Mouse (Mus musculus) spleen, adult 2 months (tissue): ENCODE results near the gene Clcn7.
A peak's percentile ranks its signal among the peaks of the same experiment; 100 is the strongest.

Experiments
- CTCF ChIP-seq: fragments of 200-500 bp; IDR thresholded peaks from 2 replicates; pipeline ENCODE4 v1.5.1; 2011; ENCODE audit warnings: mild to moderate bottlenecking, inconsistent platforms; ENCODE audit not compliant: insufficient read depth, insufficient read length, insufficient replicate concordance; ENCODE audit errors: extremely low read depth
- POLR2A ChIP-seq: fragments of 200-500 bp; IDR thresholded peaks from 2 replicates; pipeline ENCODE4 v1.6.1; 2011; ENCODE audit warnings: low read depth, low read length, inconsistent platforms

GRCm38 (mm10) chr17:25184129-25184691, 51.0 kb downstream of the Clcn7 start, which contains the start of gene BC003965:
- TF ChIP-seq CTCF (no peak), POLR2A (peak; percentile 83)
